Mouse (Mus musculus): ENCODE data around the gene Dnah8. TPM values are rescaled to one million over a fixed set of nuclear protein-coding genes. Genes with fewer than 3 reads are reported as not detected.

The Dnah8 gene
- total RNA-seq, 2 experiments from 2014 or later, result 6.0 to 9.3 TPM

DNA sequence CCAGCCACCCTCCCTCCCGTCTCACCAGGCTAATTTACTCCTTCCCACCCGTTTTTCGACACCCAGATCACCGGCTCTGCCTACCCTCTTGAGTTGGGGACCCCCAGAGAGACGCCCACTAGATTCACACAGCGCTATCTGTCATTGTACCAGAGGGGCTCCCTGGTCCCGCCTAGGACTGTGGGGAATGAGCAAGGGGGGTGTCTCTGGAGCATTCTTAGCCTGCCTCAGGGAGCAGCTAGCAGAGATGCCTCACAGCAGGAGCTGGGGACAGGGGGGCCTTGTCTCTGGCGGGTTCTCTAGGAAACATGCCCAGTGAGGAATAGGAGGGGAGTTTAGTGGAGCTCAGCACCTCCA is 287.6 kb downstream of the Dnah8 start:
- no peak for ATAC-seq (replicated peaks; ENCODE audit: low FRiP score, poor library complexity, severe bottlenecking)

DNA sequence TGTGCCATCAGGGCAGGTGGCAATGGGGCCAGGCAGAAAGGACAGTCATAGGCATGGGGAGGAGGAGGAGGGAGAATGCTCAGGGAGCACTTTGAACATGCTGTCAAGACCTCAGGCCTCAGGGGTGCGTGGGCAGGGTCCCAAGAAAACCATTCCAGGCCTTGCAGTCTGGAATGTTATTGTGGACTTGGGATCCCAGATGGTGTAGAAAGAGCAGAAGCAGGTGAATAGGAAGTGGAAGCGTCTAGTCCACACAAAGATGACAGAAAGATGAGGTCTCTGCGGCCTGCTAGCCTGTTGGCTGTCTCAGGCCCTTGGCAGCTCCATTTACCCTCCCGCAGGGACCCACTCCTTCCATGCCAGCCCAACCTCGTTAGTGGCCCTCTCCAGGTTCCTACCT is 288.4 kb downstream of the Dnah8 start:
- no peak for ATAC-seq (replicated peaks; ENCODE audit: low FRiP score, poor library complexity, severe bottlenecking)

DNA sequence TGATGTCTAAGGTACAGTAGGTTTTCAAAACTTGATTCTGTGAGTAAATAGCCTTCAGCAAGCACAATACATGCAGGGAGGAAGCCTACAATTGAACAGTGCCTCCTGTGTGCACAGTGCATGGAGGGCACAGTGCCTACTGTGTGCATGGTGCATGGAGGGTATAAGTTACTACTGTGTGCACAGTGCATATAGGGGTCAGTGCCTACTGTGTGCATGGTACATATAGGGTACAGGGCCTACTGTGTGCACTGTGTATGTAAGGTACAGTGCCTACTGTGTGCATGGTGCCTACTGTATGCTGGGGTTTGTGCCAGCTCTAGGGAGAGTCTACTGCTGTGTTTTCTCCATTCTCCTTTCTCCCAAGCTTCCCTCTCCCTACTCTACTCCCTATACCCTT is 290.1 kb downstream of the Dnah8 start:
- ATAC-seq (replicated peaks; ENCODE audit: low FRiP score, poor library complexity, severe bottlenecking), result no peak

GRCm38 (mm10) chr17:30923566-30923965 is 299.4 kb downstream of the Dnah8 start:
- ATAC-seq (replicated peaks; ENCODE audit: low FRiP score, poor library complexity, severe bottlenecking), result no peak

Other genes with a start within 250 kb of the Dnah8 start
- gene Btbd9, start 47.9 kb upstream of the Dnah8 start, total RNA-seq (2015; ENCODE audit: low replicate concordance), result 6.5 and 9.2 TPM in 2 replicates
- 2.4 and 6.3 TPM in 2 replicates for gene Btbd9, start 47.9 kb upstream of the Dnah8 start, total RNA-seq (2017; ENCODE audit: low replicate concordance)
- 129 and 153 TPM in 2 replicates for gene Glo1, start 2.5 kb downstream of the Dnah8 start, total RNA-seq (2015; ENCODE audit: low replicate concordance)
- 172 and 176 TPM in 2 replicates for gene Glo1, start 2.5 kb downstream of the Dnah8 start, total RNA-seq (2017; ENCODE audit: low replicate concordance)

Measured in erythroblast, adult 5-6 weeks (primary cell).